Mouse (Mus musculus) midbrain, postnatal 0 days (tissue): Measurements from ENCODE around the gene Ltb. TPM values are rescaled to one million over a fixed set of nuclear protein-coding genes. Genes with fewer than 3 reads are reported as not detected.

Experiments
- ATAC-seq: fragments of 200-750 bp; cut with Nextera tagmentation; 2 replicates; pipeline ENCODE4 v1.8.0; 2017; ENCODE audit warnings: moderate number of reproducible peaks, mild to moderate bottlenecking, moderate TSS enrichment, moderate library complexity; ENCODE audit not compliant: low FRiP score
- DNase-seq: peaks from one replicate; pipeline ENCODE4 v3.0.0-alpha.2; 2015; ENCODE audit warnings: low spot score
- H3K27ac ChIP-seq: fragments of 300-500 bp; sonication (generic); 2 replicates; pipeline ENCODE4 v1.5.1; 2014; ENCODE audit warnings: low read depth, mild to moderate bottlenecking, low read length, mixed read lengths
- H3K27me3 ChIP-seq: fragments of 300-500 bp; sonication (generic); 2 replicates; pipeline ENCODE4 v1.6.1; 2014; ENCODE audit warnings: low read length, control low read depth, mixed read lengths; ENCODE audit not compliant: insufficient read depth
- H3K36me3 ChIP-seq: fragments of 300-500 bp; sonication (generic); 2 replicates; pipeline ENCODE4 v1.6.1; 2014; ENCODE audit warnings: low read length, control low read depth, mixed read lengths; ENCODE audit not compliant: insufficient read depth
- H3K4me1 ChIP-seq: fragments of 300-500 bp; sonication (generic); 2 replicates; pipeline ENCODE4 v1.6.1; 2014; ENCODE audit warnings: mild to moderate bottlenecking, control low read depth, antibody characterized with exemption, low read length, mixed read lengths; ENCODE audit not compliant: insufficient read depth
- H3K4me2 ChIP-seq: fragments of 300-500 bp; sonication (generic); 2 replicates; pipeline ENCODE4 v1.6.1; 2014; ENCODE audit warnings: low read depth, mild to moderate bottlenecking, low read length, mixed read lengths; ENCODE audit not compliant: poor library complexity, severe bottlenecking
- H3K4me3 ChIP-seq: fragments of 300-500 bp; sonication (generic); 2 replicates; pipeline ENCODE4 v1.5.1; 2014; ENCODE audit warnings: low read depth, mild to moderate bottlenecking, low read length, moderate library complexity
- H3K9ac ChIP-seq: fragments of 300-500 bp; sonication (generic); replicated peaks from 2 replicates; pipeline ENCODE4 v1.6.1; 2014; ENCODE audit warnings: mild to moderate bottlenecking, low read length, moderate library complexity, mixed read lengths; ENCODE audit not compliant: poor library complexity, severe bottlenecking
- H3K9me3 ChIP-seq: fragments of 300-500 bp; sonication (generic); 2 replicates; pipeline ENCODE4 v1.6.1; 2016; ENCODE audit warnings: low read length, control low read depth
- CTCF ChIP-seq: IDR thresholded peaks from 2 replicates; pipeline ENCODE4 v1.5.1; 2016; ENCODE audit warnings: antibody characterized with exemption, mild to moderate bottlenecking
- WGBS: fragments of 180-500 bp; shearing (Covaris S2); extraction: QIAGEN DNeasy Blood & Tissue Kit; methylation state at CpG from one replicate; pipeline ENCODE4 v1.1.7; 2014; 5-methylcytosine and 5-hydroxymethylcytosine counted together
- microRNA-seq: library from miRNA; unstranded; fragments of <30 nt; microRNA quantifications from one replicate; pipeline ENCODE4, GENCODE M21; 2016; ENCODE audit warnings: borderline number of aligned reads
- polyA plus RNA-seq: library from polyadenylated mRNA; unstranded; fragments of >200 nt; fragmentation: Nextera tagmentation; extraction: Ambion mirVana; gene quantifications from 2 replicates; pipeline ENCODE4 v1.2.1, GENCODE M21; 2015
- total RNA-seq: library from RNA; depleted of rRNA; stranded (reverse); fragments of >200 nt; gene quantifications from 2 replicates; pipeline ENCODE4 v1.2.3, GENCODE M21; 2014; rRNA removed

Gene Ltb
- total and polyA plus RNA-seq, 2 experiments from 2014 or later, result 1.0 to 1.4 TPM

- DNase-seq (peak; percentile 42), ATAC-seq (0 out of 2 replicates have a peak, but pooled peaks have one; percentile 1)
Observed at GRCm38 (mm10) chr17:35240384-35241304, 46.4 kb downstream of the Ltb start.

GRCm38 (mm10) chr17:35241305-35242014 is 47.2 kb downstream of the Ltb start, which contains the start of gene Ddx39b:
Gene Ddx39b, plus strand, starts transcription at chr17:35241746.
- Histone ChIP-seq H3K4me2 (peak within 1 kb of the TSS; percentile 73), H3K9me3 (no peaks in the 10 kb centered on the region), H3K4me1 (peaks cover 11% of the 10 kb centered on the region; the same call in 1 of the 2 replicates), H3K4me3 (peak within 1 kb of the TSS; percentile 82), H3K36me3 (peaks cover 28% of the 10 kb centered on the region), H3K27ac (peak within 1 kb of the TSS; percentile 99), H3K27me3 (no peaks in the 10 kb centered on the region), H3K9ac (peak within 1 kb of the TSS; percentile 97)
- peak; percentile 98 for DNase-seq
- peak; percentile 90 for ATAC-seq
- under 1% methylated on average over 63 of the region's 69 CpGs for WGBS
- TF ChIP-seq CTCF, result peak; percentile 38; the same call in 1 of the 2 replicates

More at GRCm38 (mm10) chr17:35240384-35241304, 46.4 kb downstream of the Ltb start:
- Histone ChIP-seq H3K9ac (peak overlapping the region; percentile 97), H3K9me3 (no peaks in the 10 kb centered on the region), H3K4me2 (peak overlapping the region; percentile 52), H3K4me3 (peak overlapping the region; percentile 82), H3K36me3 (peaks cover 20% of the 10 kb centered on the region), H3K4me1 (peaks cover 11% of the 10 kb centered on the region; the same call in 1 of the 2 replicates), H3K27me3 (no peaks in the 10 kb centered on the region), H3K27ac (peak overlapping the region; percentile 99)
- no peak for TF ChIP-seq CTCF
- 18% methylated on average over 12 of the region's 12 CpGs for WGBS

GRCm38 (mm10) chr17:35242015-35242941 is 48.0 kb downstream of the Ltb start:
- WGBS, result under 1% methylated on average over 55 of the region's 55 CpGs
- no peaks in the 10 kb centered on the region for H3K9me3 ChIP-seq
- peak overlapping the region; percentile 97 for H3K9ac ChIP-seq

GRCm38 (mm10) chr17:35243086-35243485 is 48.8 kb downstream of the Ltb start:
- WGBS, result 2% methylated on average over 16 of the region's 16 CpGs
- peak overlapping the region; percentile 82 for H3K4me3 ChIP-seq
- peak overlapping the region; percentile 73 for H3K4me2 ChIP-seq
- peaks cover 43% of the 10 kb centered on the region for H3K36me3 ChIP-seq
- ATAC-seq, result no peak
- H3K27ac ChIP-seq, result peak overlapping the region; percentile 99
- H3K9ac ChIP-seq, result peak overlapping the region; percentile 97
- DNase-seq, result peak; percentile 81
- no peaks in the 10 kb centered on the region for H3K9me3 ChIP-seq
- no peaks in the 10 kb centered on the region for H3K27me3 ChIP-seq
- TF ChIP-seq CTCF, result peak; percentile 33; the same call in 1 of the 2 replicates
- H3K4me1 ChIP-seq, result peaks cover 11% of the 10 kb centered on the region; the same call in 1 of the 2 replicates

More at GRCm38 (mm10) chr17:35242015-35242941, 48.0 kb downstream of the Ltb start:
- H3K4me3 ChIP-seq, result peak overlapping the region; percentile 82
- H3K27ac ChIP-seq, result peak overlapping the region; percentile 99
- peak; percentile 88 for DNase-seq
- TF ChIP-seq CTCF, result peak; percentile 57
- H3K4me2 ChIP-seq, result peak overlapping the region; percentile 73
- H3K27me3 ChIP-seq, result no peaks in the 10 kb centered on the region
- H3K36me3 ChIP-seq, result peaks cover 36% of the 10 kb centered on the region
- peak; percentile 60 for ATAC-seq
- H3K4me1 ChIP-seq, result peaks cover 11% of the 10 kb centered on the region; the same call in 1 of the 2 replicates

DNA sequence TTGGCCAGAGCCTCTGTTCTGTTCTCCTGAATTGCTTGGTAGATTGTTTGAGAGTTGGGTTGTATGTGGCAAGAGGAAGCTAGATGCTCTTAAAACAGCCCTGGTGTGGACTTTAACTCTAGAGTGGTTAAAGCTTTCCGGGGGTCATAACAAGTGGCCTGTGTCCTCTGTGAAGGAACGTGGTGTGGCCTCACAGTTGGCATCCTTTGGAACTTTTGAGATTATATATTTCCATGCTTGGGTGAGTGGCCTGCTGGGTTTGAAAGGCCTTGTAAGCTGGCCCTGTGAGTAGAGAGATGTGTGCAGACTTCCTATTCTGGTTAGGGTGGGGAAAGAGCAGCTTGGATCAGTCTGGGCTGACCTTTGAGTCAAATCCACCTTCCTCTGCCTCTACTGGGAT is 50.8 kb downstream of the Ltb start:
- WGBS, result 69% methylated on average over 2 of the region's 2 CpGs

More for the DNA sequence above, 50.8 kb downstream of the Ltb start:
- Histone ChIP-seq H3K36me3 (peaks cover 61% of the 10 kb centered on the region), H3K4me2 (no peak overlapping the region), H3K9ac (no peak overlapping the region), H3K27me3 (no peaks in the 10 kb centered on the region), H3K27ac (no peak overlapping the region), H3K4me3 (peak overlapping the region; percentile 82; the same call in 1 of the 2 replicates), H3K4me1 (peaks cover 11% of the 10 kb centered on the region; the same call in 1 of the 2 replicates), H3K9me3 (no peaks in the 10 kb centered on the region)
- DNase-seq, result no peak
- no peak for TF ChIP-seq CTCF
- no peak for ATAC-seq

Small RNA genes within 50 kb of the gene (microRNA-seq; reads per million reads assigned to microRNA genes)
- gene Mir6973a (not detected), gene Mir6974 (not detected), gene Mir6975 (2.0 reads per million)

Other genes starting within 250 kb of the Ltb start
Only the 30 nearest of the 39 such genes appear.
- 0.19 and 0.44 TPM in 2 replicates for gene Vwa7, start 177.9 kb upstream of the Ltb start, total RNA-seq
- gene Vwa7, start 177.9 kb upstream of the Ltb start, polyA plus RNA-seq, result 0.06 and 0.14 TPM in 2 replicates
- 0.38 TPM in 1 of 2 replicates, not detected in the other for gene Sapcd1, start 166.4 kb upstream of the Ltb start, total RNA-seq
- 1.5 and 1.6 TPM in 2 replicates for gene Sapcd1, start 166.4 kb upstream of the Ltb start, polyA plus RNA-seq
- 1.7 and 3.8 TPM in 2 replicates for gene Msh5, start 147.7 kb upstream of the Ltb start, total RNA-seq
- gene Msh5, start 147.7 kb upstream of the Ltb start, polyA plus RNA-seq, result 1.3 and 1.4 TPM in 2 replicates
- gene Clic1, start 144.5 kb upstream of the Ltb start, total RNA-seq, result 28.0 and 33.4 TPM in 2 replicates
- 40.0 and 41.9 TPM in 2 replicates for gene Clic1, start 144.5 kb upstream of the Ltb start, polyA plus RNA-seq
- 159 and 204 TPM in 2 replicates for gene Ddah2, start 135.4 kb upstream of the Ltb start, total RNA-seq
- gene Ddah2, start 135.4 kb upstream of the Ltb start, polyA plus RNA-seq, result 210 and 213 TPM in 2 replicates
- 2.4 TPM in 1 of 2 replicates, not detected in the other for gene Ly6g6c, start 129.1 kb upstream of the Ltb start, total RNA-seq
- gene Ly6g6c, start 129.1 kb upstream of the Ltb start, polyA plus RNA-seq, result not detected in 2 replicates
- gene Mpig6b, start 128.3 kb upstream of the Ltb start, total RNA-seq, result not detected in 2 replicates
- gene Mpig6b, start 128.3 kb upstream of the Ltb start, polyA plus RNA-seq, result not detected in 2 replicates
- not detected in 2 replicates for gene Ly6g6e, start 117.5 kb upstream of the Ltb start, total RNA-seq
- gene Ly6g6e, start 117.5 kb upstream of the Ltb start, polyA plus RNA-seq, result 0.31 TPM in 1 of 2 replicates, not detected in the other
- 1.4 TPM in 1 of 2 replicates, not detected in the other for gene Ly6g6d, start 116.4 kb upstream of the Ltb start, total RNA-seq
- gene Ly6g6d, start 116.4 kb upstream of the Ltb start, polyA plus RNA-seq, result 0.98 and 1.1 TPM in 2 replicates
- not detected in 2 replicates for gene Ly6g6f, start 108.8 kb upstream of the Ltb start, total RNA-seq
- gene Ly6g6f, start 108.8 kb upstream of the Ltb start, polyA plus RNA-seq, result not detected in 2 replicates
- gene Abhd16a, start 105.2 kb upstream of the Ltb start, total RNA-seq, result 98.9 and 151 TPM in 2 replicates
- 122 and 128 TPM in 2 replicates for gene Abhd16a, start 105.2 kb upstream of the Ltb start, polyA plus RNA-seq
- gene Ly6g5c, start 86.2 kb upstream of the Ltb start, total RNA-seq, result not detected in 2 replicates
- gene Ly6g5c, start 86.2 kb upstream of the Ltb start, polyA plus RNA-seq, result not detected in 2 replicates
- 0.99 and 3.7 TPM in 2 replicates for gene Ly6g5b, start 79.0 kb upstream of the Ltb start, total RNA-seq
- 1.3 and 1.8 TPM in 2 replicates for gene Ly6g5b, start 79.0 kb upstream of the Ltb start, polyA plus RNA-seq
- gene Gpank1, start 73.0 kb upstream of the Ltb start, total RNA-seq, result 11.7 and 17.0 TPM in 2 replicates
- gene Gpank1, start 73.0 kb upstream of the Ltb start, polyA plus RNA-seq, result 20.2 and 21.0 TPM in 2 replicates
- 245 and 287 TPM in 2 replicates for gene Csnk2b, start 72.4 kb upstream of the Ltb start, total RNA-seq
- gene Csnk2b, start 72.4 kb upstream of the Ltb start, polyA plus RNA-seq, result 325 and 332 TPM in 2 replicates
- gene D17H6S53E, start 68.1 kb upstream of the Ltb start, total RNA-seq, result 10.7 and 28.0 TPM in 2 replicates
- 9.6 and 10.3 TPM in 2 replicates for gene D17H6S53E, start 68.1 kb upstream of the Ltb start, polyA plus RNA-seq
- 0.44 TPM in 1 of 2 replicates, not detected in the other for gene Apom, start 62.4 kb upstream of the Ltb start, total RNA-seq
- 0.22 TPM in 1 of 2 replicates, not detected in the other for gene Apom, start 62.4 kb upstream of the Ltb start, polyA plus RNA-seq
- gene Bag6, start 59.3 kb upstream of the Ltb start, total RNA-seq, result 330 and 339 TPM in 2 replicates
- gene Bag6, start 59.3 kb upstream of the Ltb start, polyA plus RNA-seq, result 62.3 and 68.9 TPM in 2 replicates
- 193 and 230 TPM in 2 replicates for gene Prrc2a, start 29.5 kb upstream of the Ltb start, total RNA-seq
- 85.7 and 88.0 TPM in 2 replicates for gene Prrc2a, start 29.5 kb upstream of the Ltb start, polyA plus RNA-seq
- gene Aif1, start 18.4 kb upstream of the Ltb start, total RNA-seq, result 1.8 and 4.1 TPM in 2 replicates
- 9.2 and 9.5 TPM in 2 replicates for gene Aif1, start 18.4 kb upstream of the Ltb start, polyA plus RNA-seq
- 5.9 and 26.7 TPM in 2 replicates for gene Lst1, start 6.0 kb upstream of the Ltb start, total RNA-seq
- gene Lst1, start 6.0 kb upstream of the Ltb start, polyA plus RNA-seq, result 7.8 and 12.0 TPM in 2 replicates
- not detected in 2 replicates for gene Tnf, start 7.6 kb downstream of the Ltb start, total RNA-seq
- gene Tnf, start 7.6 kb downstream of the Ltb start, polyA plus RNA-seq, result 0.09 TPM in 1 of 2 replicates, not detected in the other
- 0.49 and 1.2 TPM in 2 replicates for gene Lta, start 10.9 kb downstream of the Ltb start, total RNA-seq
- 0.98 and 1.2 TPM in 2 replicates for gene Lta, start 10.9 kb downstream of the Ltb start, polyA plus RNA-seq
- gene Gm16181, start 26.4 kb downstream of the Ltb start, total RNA-seq, result not detected in 2 replicates
- 0.33 TPM in 1 of 2 replicates, not detected in the other for gene Gm16181, start 26.4 kb downstream of the Ltb start, polyA plus RNA-seq
- gene Atp6v1g2, start 39.2 kb downstream of the Ltb start, total RNA-seq, result 109 and 117 TPM in 2 replicates
- gene Atp6v1g2, start 39.2 kb downstream of the Ltb start, polyA plus RNA-seq, result 210 and 232 TPM in 2 replicates
- 17.0 and 18.5 TPM in 2 replicates for gene Nfkbil1, start 41.4 kb downstream of the Ltb start, total RNA-seq
- 11.2 and 12.3 TPM in 2 replicates for gene Nfkbil1, start 41.4 kb downstream of the Ltb start, polyA plus RNA-seq
- gene Ddx39b, start 47.3 kb downstream of the Ltb start, total RNA-seq, result 261 and 288 TPM in 2 replicates
- gene Ddx39b, start 47.3 kb downstream of the Ltb start, polyA plus RNA-seq, result 320 and 329 TPM in 2 replicates
- 75.4 and 78.0 TPM in 2 replicates for gene H2-D1, start 68.3 kb downstream of the Ltb start, total RNA-seq
- gene H2-D1, start 68.3 kb downstream of the Ltb start, polyA plus RNA-seq, result 130 and 148 TPM in 2 replicates
- gene H2-Q1, start 126.0 kb downstream of the Ltb start, total RNA-seq, result 0.38 and 0.60 TPM in 2 replicates
- gene H2-Q1, start 126.0 kb downstream of the Ltb start, polyA plus RNA-seq, result 1.4 and 1.5 TPM in 2 replicates
- gene H2-Q2, start 147.8 kb downstream of the Ltb start, total RNA-seq, result 20.9 and 21.7 TPM in 2 replicates
- 21.1 and 22.5 TPM in 2 replicates for gene H2-Q2, start 147.8 kb downstream of the Ltb start, polyA plus RNA-seq